Mouse (Mus musculus) adrenal gland, postnatal 10 days (tissue): ENCODE measurements at regions not wholly inside any gene's neighbourhood (a gene's known extent, or its start where the extent isn't known, plus 50 kb on each side); places are given as distances from the start of the nearest gene placed in this dataset.
"Not testable (repeated sequence)": the region's sequence is repeated elsewhere in the genome, so short reads cannot be mapped to it uniquely, and the experiment has no call there.

Experiments
- DNase-seq: peaks from one replicate; pipeline ENCODE4 v3.0.0; 2021; ENCODE audit warnings: mixed read lengths

DNA sequence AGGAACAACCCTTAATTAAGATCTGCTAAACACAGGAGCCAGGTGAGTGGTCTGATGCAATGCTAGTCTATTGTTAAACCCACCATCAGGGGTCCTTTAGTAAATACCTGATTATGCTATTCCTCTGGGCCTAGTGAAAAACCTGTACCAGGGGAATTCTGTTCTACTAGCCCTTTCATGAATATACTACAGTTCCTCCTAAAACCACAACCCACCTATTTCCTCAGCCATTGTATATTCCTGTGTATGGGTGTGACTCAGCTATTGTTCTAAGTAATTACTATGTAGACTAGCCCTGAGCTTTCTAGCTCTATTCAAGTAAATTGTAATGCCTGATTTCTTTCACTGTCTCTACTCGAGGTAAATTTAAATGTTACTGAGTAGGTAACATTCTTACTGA lies 57.0 kb upstream of the Egfem1 start:
- DNase-seq, result not testable (repeated sequence)

DNA sequence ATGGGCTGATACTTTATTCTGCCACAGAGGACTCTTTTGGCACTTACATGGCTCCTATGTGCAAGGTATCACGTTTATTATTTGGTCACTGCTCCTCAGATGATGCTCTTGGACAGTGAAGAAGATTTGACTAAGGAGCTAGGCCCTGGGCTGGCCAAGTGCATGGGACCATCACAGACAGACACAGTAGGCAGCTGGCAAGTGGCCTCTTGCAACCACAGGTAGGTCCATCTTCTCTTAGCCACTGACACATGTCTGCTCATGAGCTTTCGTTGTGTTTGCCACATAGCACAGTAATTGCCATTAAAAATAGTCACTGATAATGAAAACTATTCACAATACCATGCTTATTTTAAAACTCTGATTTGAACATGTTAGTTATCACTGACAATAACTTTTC lies 54.1 kb upstream of the Egfem1 start:
- no peak for DNase-seq

DNA sequence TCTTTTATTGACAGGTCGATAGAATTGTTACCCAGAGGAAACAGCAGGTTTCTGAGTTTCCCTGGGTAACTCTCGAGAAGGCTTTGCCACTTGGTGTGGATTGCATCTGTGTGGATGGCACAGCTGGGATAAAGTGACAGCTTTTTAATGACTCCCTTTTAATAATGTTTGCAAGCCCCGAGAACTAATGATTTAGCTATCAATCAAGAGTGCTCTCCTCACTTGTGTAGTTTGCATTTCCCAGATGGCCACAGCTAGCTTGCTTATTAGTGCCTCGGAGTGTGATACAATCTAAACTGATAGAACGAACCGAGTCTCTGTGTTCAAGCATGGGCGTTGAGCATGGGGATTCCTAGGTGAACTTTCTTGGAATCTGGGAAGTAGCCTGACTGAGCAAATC lies 51.0 kb upstream of the Egfem1 start:
- DNase-seq, result no peak

DNA sequence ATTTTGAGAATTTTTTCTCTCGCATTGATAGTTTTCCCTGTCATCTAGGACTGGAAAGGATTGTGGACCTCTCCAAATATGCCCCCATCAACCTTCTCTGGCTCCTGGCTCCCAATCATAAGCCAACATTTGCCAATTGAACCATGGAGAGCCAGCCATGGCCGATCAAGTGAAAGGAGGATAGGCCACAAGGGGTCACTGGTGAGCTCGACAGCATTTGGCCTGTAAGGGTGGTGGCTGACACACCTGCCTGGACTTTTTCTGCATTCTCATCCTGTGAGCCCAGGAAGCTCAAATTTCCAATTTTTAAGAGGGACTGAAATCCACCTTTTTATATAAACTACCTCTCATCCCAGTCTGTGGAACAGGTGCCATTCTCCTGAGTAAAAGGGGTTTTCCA lies 50.0 kb upstream of the Egfem1 start:
- DNase-seq, result peak; percentile 53
